Mouse (Mus musculus): ENCODE results near the gene Srpk2. TPM values are rescaled to one million over a fixed set of nuclear protein-coding genes. Genes with fewer than 3 reads are reported as not detected.
A peak's percentile ranks its signal among the peaks of the same experiment; 100 is the strongest.
"Not testable (repeated sequence)": the region's sequence is repeated elsewhere in the genome, so short reads cannot be mapped to it uniquely, and the experiment has no call there.

Srpk2 gene
- total RNA-seq, 2 experiments from 2014 or later: 142 to 149 TPM

- peak; percentile 46 to 47 for DNase-seq (ENCODE audit: extremely low spot score in 1 of 2, low spot score in 1 of 2)
These were observed 9.5 kb downstream of the Srpk2 start for GRCm38 (mm10) chr5:23674829-23675498.

- no peak for DNase-seq (ENCODE audit: extremely low spot score in 1 of 2, low spot score in 1 of 2)
These were observed 12.3 kb downstream of the Srpk2 start for GRCm38 (mm10) chr5:23672136-23672535.

GRCm38 (mm10) chr5:23670880-23671279 is 13.5 kb downstream of the Srpk2 start:
- DNase-seq (ENCODE audit: extremely low spot score in 1 of 2, low spot score in 1 of 2): no peak

- DNase-seq (ENCODE audit: extremely low spot score in 1 of 2, low spot score in 1 of 2): no peak
These were observed 18.5 kb downstream of the Srpk2 start for GRCm38 (mm10) chr5:23665906-23666305.

GRCm38 (mm10) chr5:23661191-23661590 is 23.2 kb downstream of the Srpk2 start:
- no peak for DNase-seq (ENCODE audit: extremely low spot score in 1 of 2, low spot score in 1 of 2)

- DNase-seq (ENCODE audit: extremely low spot score in 1 of 2, low spot score in 1 of 2): no peak
These were observed 26.4 kb downstream of the Srpk2 start for GRCm38 (mm10) chr5:23658017-23658416.

- no peak for DNase-seq (ENCODE audit: extremely low spot score in 1 of 2, low spot score in 1 of 2)
These were observed 27.8 kb downstream of the Srpk2 start for GRCm38 (mm10) chr5:23656590-23656989.

GRCm38 (mm10) chr5:23655030-23655429 is 29.4 kb downstream of the Srpk2 start:
- no peak for DNase-seq (ENCODE audit: extremely low spot score in 1 of 2, low spot score in 1 of 2)

GRCm38 (mm10) chr5:23652326-23652725 is 32.1 kb downstream of the Srpk2 start:
- DNase-seq (ENCODE audit: extremely low spot score in 1 of 2, low spot score in 1 of 2): no peak

- no peak for DNase-seq (ENCODE audit: extremely low spot score in 1 of 2, low spot score in 1 of 2)
These were observed 32.6 kb downstream of the Srpk2 start for GRCm38 (mm10) chr5:23651786-23652185.

- DNase-seq (ENCODE audit: extremely low spot score in 1 of 2, low spot score in 1 of 2): no peak
These were observed 33.9 kb downstream of the Srpk2 start for GRCm38 (mm10) chr5:23650504-23650903.

GRCm38 (mm10) chr5:23649246-23649645 is 35.2 kb downstream of the Srpk2 start:
- no peak for DNase-seq (ENCODE audit: extremely low spot score in 1 of 2, low spot score in 1 of 2)

- DNase-seq (ENCODE audit: extremely low spot score in 1 of 2, low spot score in 1 of 2): no peak
These were observed 38.7 kb downstream of the Srpk2 start for GRCm38 (mm10) chr5:23645671-23646070.

- DNase-seq (ENCODE audit: extremely low spot score in 1 of 2, low spot score in 1 of 2): not testable (repeated sequence)
These were observed 45.2 kb downstream of the Srpk2 start for GRCm38 (mm10) chr5:23639193-23639592.

- no peak for DNase-seq (ENCODE audit: extremely low spot score in 1 of 2, low spot score in 1 of 2)
These were observed 46.4 kb downstream of the Srpk2 start for GRCm38 (mm10) chr5:23638023-23638422.

GRCm38 (mm10) chr5:23637337-23637736 is 47.1 kb downstream of the Srpk2 start:
- no peak for DNase-seq (ENCODE audit: extremely low spot score in 1 of 2, low spot score in 1 of 2)

- no peak for DNase-seq (ENCODE audit: extremely low spot score in 1 of 2, low spot score in 1 of 2)
These were observed 52.9 kb downstream of the Srpk2 start for GRCm38 (mm10) chr5:23631490-23631889.

GRCm38 (mm10) chr5:23627221-23627620 is 57.2 kb downstream of the Srpk2 start:
- DNase-seq (ENCODE audit: extremely low spot score in 1 of 2, low spot score in 1 of 2): no peak

GRCm38 (mm10) chr5:23626173-23626572 is 58.2 kb downstream of the Srpk2 start:
- no peak for DNase-seq (ENCODE audit: extremely low spot score in 1 of 2, low spot score in 1 of 2)

- DNase-seq (ENCODE audit: extremely low spot score in 1 of 2, low spot score in 1 of 2): no peak
These were observed 63.8 kb downstream of the Srpk2 start for GRCm38 (mm10) chr5:23620621-23621020.

GRCm38 (mm10) chr5:23618656-23619055 is 65.8 kb downstream of the Srpk2 start:
- no peak for DNase-seq (ENCODE audit: extremely low spot score in 1 of 2, low spot score in 1 of 2)

GRCm38 (mm10) chr5:23617104-23617415 is 67.4 kb downstream of the Srpk2 start:
- DNase-seq (ENCODE audit: extremely low spot score in 1 of 2, low spot score in 1 of 2): no peak
